Mouse (Mus musculus): Measurements from ENCODE around the gene Canx.

- TF ChIP-seq CTCF (IDR thresholded peaks at IDR 0.05; ENCODE audit: borderline replicate concordance, insufficient read depth, low read length) = no peak
- TF ChIP-seq POLR2A (IDR thresholded peaks at IDR 0.05; ENCODE audit: low read depth, low read length) = no peak
These were observed 22.1 kb downstream of the Canx start for GRCm38 (mm10) chr11:50303406-50303805.

Measured in embryonic fibroblast, embryonic 13.5 days (primary cell).